Mouse (Mus musculus) inflammation-experienced regulatory T-cells (primary cell): ENCODE results near the gene Mlec. TPM values are rescaled to one million over a fixed set of nuclear protein-coding genes. Genes with fewer than 3 reads are reported as not detected.

Source experiments
- polyA plus RNA-seq, 2 experiments: library from polyadenylated mRNA; unstranded; fragments of 100-300 nt; shearing (Covaris generic); gene quantifications; one replicate each; pipeline ENCODE4 v1.2.1; 2017

Mlec gene
- polyA plus RNA-seq = 10 to 100 TPM; 79.0 to 95.9 TPM

GRCm38 (mm10) chr5:115158040-115158983, at the start of gene Mlec:
TSS of gene Mlec (minus strand) at chr5:115158179.

DNA sequence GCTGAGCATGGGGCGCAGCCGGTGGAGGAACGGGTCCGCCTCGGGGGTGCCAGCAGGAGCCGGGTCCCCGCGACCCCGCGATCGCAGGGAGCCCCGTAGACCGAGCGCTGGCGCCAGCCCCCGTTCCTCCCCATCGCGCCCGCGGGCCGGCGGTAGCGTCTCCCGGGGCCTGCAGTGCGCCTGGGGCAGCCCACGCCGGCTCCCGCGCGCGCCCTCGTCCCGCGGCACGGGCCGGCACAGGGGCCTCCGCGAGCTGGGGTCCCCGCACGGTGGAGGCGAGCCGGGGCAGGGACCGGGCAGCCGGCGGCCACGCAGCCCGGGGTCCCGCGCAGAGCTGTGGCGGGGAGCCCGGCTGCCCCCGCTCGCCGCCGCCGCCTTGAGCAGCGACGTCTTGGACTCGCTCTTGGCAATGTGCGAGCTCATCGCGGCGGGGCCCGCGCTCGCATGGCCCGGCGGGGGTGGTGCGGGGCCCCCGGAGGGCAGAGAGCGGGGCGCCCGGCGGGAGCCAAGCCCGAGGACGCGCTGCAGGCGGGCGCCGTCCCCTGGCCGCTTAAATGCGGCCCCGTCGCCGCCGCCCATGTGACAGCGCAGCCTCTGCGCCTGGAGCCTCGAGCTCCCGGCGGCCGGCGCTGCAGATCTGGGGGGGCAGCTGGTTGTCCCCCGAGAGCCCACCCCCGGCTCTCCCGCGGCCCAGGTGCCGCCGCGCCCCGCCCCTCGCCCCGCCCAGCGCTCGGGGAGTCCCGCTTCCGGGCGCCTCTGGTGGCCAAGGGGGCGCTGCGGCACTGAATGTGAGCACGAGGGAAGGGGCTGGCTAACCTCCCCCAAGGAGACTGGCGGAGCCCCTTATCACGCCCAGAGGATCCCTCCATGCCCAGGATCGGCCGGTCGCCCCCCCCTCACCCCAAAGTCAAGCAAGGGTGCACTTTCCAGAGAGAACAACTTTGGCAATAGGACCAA, 36.0 kb upstream of the Mlec start, which contains the start of gene Cabp1:
Gene Cabp1 (minus strand): TSS at position 713 of the 957 bp plus-strand sequence.

DNA sequence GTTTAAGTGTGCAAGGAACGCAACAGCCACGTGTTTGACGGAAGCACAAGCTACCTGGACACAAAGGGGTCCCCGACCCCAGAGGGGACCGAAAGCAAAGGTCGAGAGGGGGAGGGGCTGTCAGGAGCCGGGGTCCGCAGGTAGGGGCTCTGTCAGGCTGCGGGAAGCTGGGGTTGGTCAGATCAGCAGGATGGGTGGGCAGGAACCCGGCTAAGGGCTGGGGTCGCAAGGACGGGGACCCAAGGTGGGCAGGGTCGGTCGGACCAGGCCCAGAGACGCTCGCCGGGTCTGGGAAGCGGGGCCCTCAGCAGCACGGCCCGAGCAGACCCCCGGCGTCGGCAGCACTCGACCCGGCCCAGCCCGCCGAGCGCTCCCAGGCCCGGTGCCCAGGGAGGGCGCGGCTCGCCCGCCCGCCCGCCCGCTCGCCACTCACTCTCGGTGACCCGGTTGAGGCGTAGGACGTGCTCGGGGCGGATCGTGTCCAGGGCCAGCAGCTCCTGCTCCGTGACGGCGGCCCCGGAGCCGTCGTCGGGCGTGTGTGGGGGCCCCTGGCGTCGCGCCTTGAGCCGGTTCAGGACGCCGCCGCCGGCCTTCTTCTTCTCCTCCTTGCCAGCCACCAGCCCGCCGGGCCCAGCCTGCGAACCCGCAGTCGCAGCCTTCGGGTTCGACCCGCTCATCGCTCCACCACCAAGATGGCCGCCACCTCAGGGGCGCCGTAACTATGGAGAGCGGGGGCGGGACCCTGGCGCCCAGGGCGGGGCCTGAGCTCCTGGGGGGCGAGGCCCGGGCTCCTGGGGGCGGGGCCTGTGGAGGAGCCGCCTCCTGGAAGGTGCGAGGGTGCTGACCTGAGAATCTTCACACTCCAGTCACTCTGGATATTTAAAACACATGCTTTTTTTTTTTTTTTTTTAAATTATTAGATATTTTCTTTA, 23.5 kb downstream of the Mlec start, which contains the start of gene Unc119b:
Gene Unc119b (minus strand): TSS at position 742 of the 932 bp plus-strand sequence.

GRCm38 (mm10) chr5:115118961-115119570, 38.9 kb downstream of the Mlec start, which contains the start of gene Acads:
TSS of gene Acads (minus strand) at chr5:115119346.

DNA sequence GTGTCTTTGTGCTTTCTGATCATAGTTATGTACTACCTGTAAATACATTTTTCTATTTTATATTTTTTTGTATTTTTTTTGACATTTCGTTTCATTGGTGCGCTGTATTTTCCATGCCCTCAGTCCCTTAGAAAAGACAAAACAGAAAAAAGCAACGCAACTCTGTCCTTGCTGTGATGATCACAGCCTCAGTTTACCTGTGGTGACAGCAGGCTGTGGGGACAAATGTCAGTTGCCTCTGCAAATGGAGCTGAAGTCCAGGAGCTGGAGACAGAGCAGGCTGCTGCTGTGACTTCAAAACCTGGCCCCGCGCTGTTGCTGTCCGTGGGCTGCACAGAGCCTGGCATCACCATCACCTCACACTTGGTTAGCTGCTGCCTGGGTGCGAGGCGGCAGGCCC, 59.8 kb downstream of the Mlec start, which contains the start of gene Gm10401:
Gene Gm10401 (minus strand): TSS at position 101 of the 400 bp plus-strand sequence.

Other genes with a start within 250 kb of the Mlec start
- gene Oasl1, start 234.9 kb downstream of the Mlec start, polyA plus RNA-seq = 1 to 10 TPM; 4.0 to 7.8 TPM
- 10 to 100 TPM; 44.4 to 51.4 TPM for gene 2210016L21Rik, start 216.0 kb downstream of the Mlec start, polyA plus RNA-seq
- gene Hnf1a, start 187.1 kb downstream of the Mlec start, polyA plus RNA-seq = under 1 TPM in 1 of 2 experiments, not detected in 1; 0.11 TPM
- gene Sppl3, start 147.0 kb downstream of the Mlec start, polyA plus RNA-seq = 10 to 100 TPM; 59.1 to 69.8 TPM
- gene Gm10401, start 59.9 kb downstream of the Mlec start, polyA plus RNA-seq = 1 to 10 TPM in 1 of 2 experiments, not detected in 1; 4.3 TPM
- gene Acads, start 38.8 kb downstream of the Mlec start, polyA plus RNA-seq = 10 to 100 TPM; 29.1 to 35.3 TPM
- 10 to 100 TPM; 55.6 to 59.5 TPM for gene Unc119b, start 23.2 kb downstream of the Mlec start, polyA plus RNA-seq
- gene Cabp1, start 36.2 kb upstream of the Mlec start, polyA plus RNA-seq = not detected
- gene Pop5, start 77.7 kb upstream of the Mlec start, polyA plus RNA-seq = 100 to 1,000 TPM; 180 to 186 TPM
- 100 to 1,000 TPM; 122 to 124 TPM for gene Rnf10, start 114.7 kb upstream of the Mlec start, polyA plus RNA-seq
- 10 to 100 TPM; 41.6 to 49.5 TPM for gene Coq5, start 121.5 kb upstream of the Mlec start, polyA plus RNA-seq
- 100 to 1,000 TPM; 508 to 740 TPM for gene Dynll1, start 142.8 kb upstream of the Mlec start, polyA plus RNA-seq
- gene Srsf9, start 169.0 kb upstream of the Mlec start, polyA plus RNA-seq = 100 to 1,000 TPM; 121 to 126 TPM
- gene Gatc, start 183.0 kb upstream of the Mlec start, polyA plus RNA-seq = 10 to 100 TPM; 23.4 to 25.1 TPM
- gene Triap1, start 183.0 kb upstream of the Mlec start, polyA plus RNA-seq = 10 to 100 TPM; 47.3 to 52.3 TPM
- gene Cox6a1, start 190.8 kb upstream of the Mlec start, polyA plus RNA-seq = 100 to 1,000 TPM; 460 to 511 TPM